ENCODE assay signal across 15 mouse cellular contexts in genomic region chr5:89631599-89631998, GRCm38 (mm10).
A peak's percentile ranks its signal among the peaks of the same experiment; 100 is the strongest.
DNase-seq lines count a peak whose midpoint lies in the region; ATAC-seq and TF ChIP-seq lines count a peak whose summit lies in the region.
"Had no signal": no experiment of that assay in that cellular context is flagged by ENCODE, and none has a peak within 500 bp of the region (broad histone marks: within the 10 kb centered on the region; RNA-seq: fewer than 3 reads in every experiment).

No protein-coding gene starts in this region.

- 0 out of 2 replicates have a peak overlapping the region, but pooled peaks have one; percentile 38 for H3K27ac ChIP-seq in intestine, embryonic 14.5 days (ENCODE audit: low read depth)
- no peak overlapping the region for H3K27ac ChIP-seq in intestine, postnatal 0 days (ENCODE audit: low read depth, low read length)
- H3K27ac ChIP-seq: embryonic facial prominence, embryonic 12.5 days; hindbrain, embryonic 13.5 days; layer of hippocampus, adult 2 months; limb, embryonic 12.5 days had no signal

- ATAC-seq in intestine, embryonic 14.5 days (replicated peaks; ENCODE audit: low FRiP score, low TSS enrichment, low read depth), result no peak
- ATAC-seq in intestine, postnatal 0 days, result no peak

- H3K4me1 ChIP-seq in intestine, embryonic 14.5 days (replicated peaks; ENCODE audit: control insufficient read depth, insufficient read depth, low read length), result no peaks in the 10 kb centered on the region
- H3K4me1 ChIP-seq in intestine, postnatal 0 days (replicated peaks; ENCODE audit: control insufficient read depth, insufficient read depth, low read length), result no peaks in the 10 kb centered on the region
- H3K4me1 ChIP-seq: embryonic facial prominence, embryonic 12.5 days; hindbrain, embryonic 13.5 days; limb, embryonic 12.5 days had no signal

- TF ChIP-seq CTCF in intestine, postnatal 0 days (IDR thresholded peaks at IDR 0.05; ENCODE audit: low read depth), result no peak

- WGBS in intestine, embryonic 14.5 days, result 26% methylated on average over 1 of the region's 1 CpGs
- WGBS in intestine, postnatal 0 days, result 65% methylated on average over 1 of the region's 1 CpGs

- no peak overlapping the region for H3K4me3 ChIP-seq in intestine, embryonic 14.5 days (ENCODE audit: low read depth, low read length)
- no peak overlapping the region for H3K4me3 ChIP-seq in intestine, postnatal 0 days (ENCODE audit: low read depth, low read length)
- H3K4me3 ChIP-seq: embryonic facial prominence, embryonic 12.5 days; hindbrain, embryonic 13.5 days; layer of hippocampus, adult 2 months; limb, embryonic 12.5 days had no signal

- no peak overlapping the region for H3K9ac ChIP-seq in intestine, embryonic 14.5 days (ENCODE audit: low read length)
- H3K9ac ChIP-seq in intestine, postnatal 0 days (ENCODE audit: low read depth, low read length), result no peak overlapping the region
- H3K9ac ChIP-seq: embryonic facial prominence, embryonic 12.5 days; hindbrain, embryonic 13.5 days; limb, embryonic 12.5 days had no signal

- no peak overlapping the region for H3K4me2 ChIP-seq in intestine, embryonic 14.5 days (ENCODE audit: low read length)
- no peak overlapping the region for H3K4me2 ChIP-seq in intestine, postnatal 0 days (replicated peaks; ENCODE audit: low read depth)
- H3K4me2 ChIP-seq: embryonic facial prominence, embryonic 12.5 days; hindbrain, embryonic 13.5 days; limb, embryonic 12.5 days had no signal

- no peaks in the 10 kb centered on the region for H3K36me3 ChIP-seq in intestine, embryonic 14.5 days (ENCODE audit: control insufficient read depth, insufficient read depth, low read length)
- H3K36me3 ChIP-seq in intestine, postnatal 0 days (ENCODE audit: control insufficient read depth, insufficient read depth), result no peaks in the 10 kb centered on the region
- H3K36me3 ChIP-seq: embryonic facial prominence, embryonic 12.5 days; hindbrain, embryonic 13.5 days; limb, embryonic 12.5 days had no signal

- no peaks in the 10 kb centered on the region for H3K27me3 ChIP-seq in intestine, embryonic 14.5 days (replicated peaks; ENCODE audit: control insufficient read depth, insufficient read depth, low read length)
- no peaks in the 10 kb centered on the region for H3K27me3 ChIP-seq in intestine, postnatal 0 days (replicated peaks; ENCODE audit: control insufficient read depth, insufficient read depth, low read length)
- H3K27me3 ChIP-seq: embryonic facial prominence, embryonic 12.5 days; hindbrain, embryonic 13.5 days; limb, embryonic 12.5 days had no signal

- H3K9me3 ChIP-seq in intestine, embryonic 14.5 days (ENCODE audit: control insufficient read depth, low read length), result no peaks in the 10 kb centered on the region
- no peaks in the 10 kb centered on the region for H3K9me3 ChIP-seq in intestine, postnatal 0 days (ENCODE audit: control insufficient read depth)
- H3K9me3 ChIP-seq: embryonic facial prominence, embryonic 12.5 days; hindbrain, embryonic 13.5 days; limb, embryonic 12.5 days had no signal

- DNase-seq in intestine, embryonic 14.5 days (ENCODE audit: low spot score), result no peak
- DNase-seq in brain, embryonic 18.5 days (ENCODE audit: low read depth, low spot score), result peak; percentile 73
- DNase-seq in left cerebral cortex, adult 18-20 months (ENCODE audit: low spot score in 2 of 2), result peak; percentile 39 to 50
- DNase-seq in right cerebral cortex, postnatal 25 days, result peak; percentile 21
- no peak for DNase-seq in thymus, postnatal 4 days
- DNase-seq in ovary, postnatal 14 days (ENCODE audit: low spot score), result no peak
- DNase-seq in embryo, embryonic 10.5 days (ENCODE audit: low spot score), result no peak
- DNase-seq: adrenal gland, adult 8-10 months; cerebellum, postnatal 25 days; kidney, adult 9 months had no signal

Comparison
In these comparisons a context has a peak if more than half of its experiments do, and no peak if none do; other contexts are left out.
1. DNase-seq: peak in brain, embryonic 18.5 days (single experiment), left cerebral cortex, adult 18-20 months (2 of 2) and right cerebral cortex, postnatal 25 days (single experiment); none in intestine, embryonic 14.5 days (single experiment), thymus, postnatal 4 days (single experiment), ovary, postnatal 14 days (single experiment) and embryo, embryonic 10.5 days (single experiment).